In the genomic region with DNA sequence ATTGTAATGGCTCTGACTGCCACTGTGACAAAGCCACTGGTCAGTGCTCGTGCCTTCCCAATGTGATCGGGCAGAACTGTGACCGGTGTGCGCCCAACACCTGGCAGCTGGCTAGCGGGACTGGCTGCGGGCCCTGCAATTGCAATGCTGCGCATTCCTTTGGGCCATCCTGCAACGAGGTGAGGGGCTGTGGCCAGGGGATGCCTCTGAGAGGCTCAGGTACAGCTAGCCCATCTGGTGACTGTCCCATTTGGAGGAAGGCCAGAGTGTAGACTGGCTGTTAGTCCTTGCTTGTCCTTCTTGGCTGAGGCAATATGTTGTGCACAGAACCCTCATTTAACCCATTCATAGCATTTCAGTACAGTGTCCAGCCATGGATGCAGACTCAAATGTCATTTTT, we compare ENCODE assay signal across 18 mouse cellular contexts. TPM values are rescaled to one million over a fixed set of nuclear protein-coding genes. Genes with fewer than 3 reads are reported as not detected.
DNase-seq lines count a peak whose midpoint lies in the region; ATAC-seq and TF ChIP-seq lines count a peak whose summit lies in the region.
"Had no signal": no experiment of that assay in that cellular context is flagged by ENCODE, and none has a peak within 500 bp of the region (broad histone marks: within the 10 kb centered on the region; RNA-seq: fewer than 3 reads in every experiment).

No protein-coding gene starts in this region.

- no peak for TF ChIP-seq CTCF in cerebellum, adult 2 months (IDR thresholded peaks at IDR 0.05; ENCODE audit: borderline replicate concordance, insufficient read depth, low read depth, low read length)

- peak; percentile 23 to 55 for DNase-seq in cerebellum, adult 2 months
- no peak for DNase-seq in cerebellum, adult 11 months
- no peak for DNase-seq in hindbrain, embryonic 14.5 days (ENCODE audit: low spot score)
- DNase-seq in cerebellum, postnatal 25 days: peak; percentile 48 to 61
- peak; percentile 72 to 73 for DNase-seq in heart, postnatal 10 days
- no peak for DNase-seq in ovary, adult 18-20 months (ENCODE audit: low spot score)
- DNase-seq: kidney, adult 9 months; kidney, postnatal 36 days; liver, postnatal 0 days; lung, postnatal 14 days; spleen, adult 18-20 months; thymus, adult 18-20 months had no signal

- ATAC-seq in hindbrain, embryonic 14.5 days (ENCODE audit: low FRiP score): peak; percentile 26; the same call in 1 of the 2 replicates
- ATAC-seq in hindbrain, embryonic 13.5 days (ENCODE audit: low FRiP score): no peak
- ATAC-seq: activated CD4-positive, CD25-positive, alpha-beta regulatory T cell, adult 4 months; forebrain, embryonic 16.5 days; liver, postnatal 0 days had no signal

- H3K9me3 ChIP-seq in hindbrain, embryonic 14.5 days (ENCODE audit: control insufficient read depth, low read length): no peaks in the 10 kb centered on the region
- H3K9me3 ChIP-seq in hindbrain, embryonic 13.5 days: no peaks in the 10 kb centered on the region
- H3K9me3 ChIP-seq: embryonic facial prominence, embryonic 10.5 days; limb, embryonic 15.5 days had no signal

- WGBS in cerebellum, adult 2 months: 26% methylated on average over 8 of the region's 8 CpGs
- WGBS in hindbrain, embryonic 14.5 days: 86% methylated on average over 8 of the region's 8 CpGs
- 93% methylated on average over 8 of the region's 8 CpGs for WGBS in hindbrain, embryonic 13.5 days

- no peak overlapping the region for H3K4me3 ChIP-seq in cerebellum, adult 2 months (replicated peaks; ENCODE audit: insufficient read depth, low read depth, low read length)
- no peak overlapping the region for H3K4me3 ChIP-seq in hindbrain, embryonic 14.5 days (replicated peaks; ENCODE audit: low read length)
- no peak overlapping the region for H3K4me3 ChIP-seq in hindbrain, embryonic 13.5 days
- H3K4me3 ChIP-seq: embryonic facial prominence, embryonic 10.5 days; limb, embryonic 15.5 days had no signal

- H3K4me2 ChIP-seq in hindbrain, embryonic 14.5 days (replicated peaks): no peak overlapping the region
- H3K4me2 ChIP-seq in hindbrain, embryonic 13.5 days: no peak overlapping the region
- H3K4me2 ChIP-seq: limb, embryonic 15.5 days had no signal

- H3K9ac ChIP-seq in hindbrain, embryonic 14.5 days: no peak overlapping the region
- no peak overlapping the region for H3K9ac ChIP-seq in hindbrain, embryonic 13.5 days
- H3K9ac ChIP-seq: limb, embryonic 15.5 days; liver, postnatal 0 days had no signal

- H3K27ac ChIP-seq in cerebellum, adult 2 months (ENCODE audit: insufficient read depth, low read length): no peak overlapping the region
- no peak overlapping the region for H3K27ac ChIP-seq in hindbrain, embryonic 14.5 days
- H3K27ac ChIP-seq in hindbrain, embryonic 13.5 days: no peak overlapping the region
- H3K27ac ChIP-seq: embryonic facial prominence, embryonic 10.5 days; limb, embryonic 15.5 days had no signal

- peaks cover 9% of the 10 kb centered on the region; the same call in 1 of the 2 replicates for H3K4me1 ChIP-seq in cerebellum, adult 2 months (ENCODE audit: control insufficient read depth, insufficient read depth, low read length)
- no peaks in the 10 kb centered on the region for H3K4me1 ChIP-seq in hindbrain, embryonic 14.5 days (replicated peaks; ENCODE audit: control insufficient read depth, insufficient read depth, low read length)
- peaks cover 7% of the 10 kb centered on the region; the same call in 1 of the 2 replicates for H3K4me1 ChIP-seq in hindbrain, embryonic 13.5 days (replicated peaks)

- no peaks in the 10 kb centered on the region for H3K27me3 ChIP-seq in cerebellum, adult 2 months (ENCODE audit: control insufficient read depth, insufficient read depth, low read length)
- no peaks in the 10 kb centered on the region for H3K27me3 ChIP-seq in hindbrain, embryonic 14.5 days (ENCODE audit: control insufficient read depth, insufficient read depth, low read length)
- H3K27me3 ChIP-seq in hindbrain, embryonic 13.5 days: no peaks in the 10 kb centered on the region
- H3K27me3 ChIP-seq: limb, embryonic 15.5 days had no signal

- intact Hi-C loops in heart, postnatal 10 days (cut with DNase I): no loop called here

- no peak for TF ChIP-seq POLR2A in cerebellum, adult 2 months (IDR thresholded peaks at IDR 0.05; ENCODE audit: borderline replicate concordance, insufficient read depth, low read length)

- no peaks in the 10 kb centered on the region for H3K36me3 ChIP-seq in hindbrain, embryonic 14.5 days (replicated peaks; ENCODE audit: control insufficient read depth, insufficient read depth)
- H3K36me3 ChIP-seq in hindbrain, embryonic 13.5 days: no peaks in the 10 kb centered on the region

RNA-seq across cellular contexts. Expression of gene Lamb1, which starts 42.0 kb away (rescaled TPM):
- 10.6 and 13.2 TPM in 2 replicates for polyA plus RNA-seq in cerebellum, adult 2 months (2012; rRNA removed)
- polyA plus RNA-seq in hindbrain, embryonic 14.5 days (2014; fragmentation: Nextera tagmentation; extraction: Ambion mirVana): 20.9 and 22.0 TPM in 2 replicates
- polyA plus RNA-seq in hindbrain, embryonic 13.5 days (2015; fragmentation: Nextera tagmentation; extraction: Ambion mirVana): 20.7 and 22.9 TPM in 2 replicates
- total RNA-seq in heart, postnatal 10 days (2021): 100 to 1,000 TPM; 250 to 255 TPM
- total RNA-seq: megakaryocyte-erythroid progenitor cell, adult 5-6 weeks had no signal
- polyA plus RNA-seq: activated CD4-positive, CD25-positive, alpha-beta regulatory T cell, adult 4 months had no signal

RNA-seq across cellular contexts. Expression of gene Dld, which starts 44.2 kb away (rescaled TPM):
- polyA plus RNA-seq in cerebellum, adult 2 months (2012; rRNA removed): 109 and 111 TPM in 2 replicates
- 125 and 138 TPM in 2 replicates for polyA plus RNA-seq in hindbrain, embryonic 14.5 days (2014; fragmentation: Nextera tagmentation; extraction: Ambion mirVana)
- 128 and 130 TPM in 2 replicates for polyA plus RNA-seq in hindbrain, embryonic 13.5 days (2015; fragmentation: Nextera tagmentation; extraction: Ambion mirVana)
- total RNA-seq in heart, postnatal 10 days (2021): 100 to 1,000 TPM; 373 to 380 TPM

Comparison
In these comparisons a context has a peak if more than half of its experiments do, and no peak if none do; other contexts are left out.
1. DNase-seq: peak in cerebellum, adult 2 months (2 of 2), cerebellum, postnatal 25 days (2 of 2) and heart, postnatal 10 days (2 of 2); none in cerebellum, adult 11 months (single experiment), hindbrain, embryonic 14.5 days (single experiment) and ovary, adult 18-20 months (single experiment).